Mouse (Mus musculus) heart, embryonic 15.5 days (tissue): ENCODE measurements around the gene Cux1. TPM values are rescaled to one million over a fixed set of nuclear protein-coding genes. Genes with fewer than 3 reads are reported as not detected.

Experiments used
- ATAC-seq: fragments of 200-750 bp; cut with Nextera tagmentation; replicated peaks from 2 replicates; pipeline ENCODE4 v1.8.0; 2017; ENCODE audit warnings: low read depth, moderate TSS enrichment; ENCODE audit not compliant: insufficient number of reproducible peaks, insufficient read depth, low FRiP score
- H3K27ac ChIP-seq: fragments of 300-500 bp; sonication (generic); 2 replicates; pipeline ENCODE4 v1.5.1; 2015; ENCODE audit warnings: mild to moderate bottlenecking, inconsistent platforms
- H3K27me3 ChIP-seq: fragments of 300-500 bp; sonication (generic); 2 replicates; pipeline ENCODE4 v1.6.1; 2015; ENCODE audit warnings: inconsistent platforms
- H3K36me3 ChIP-seq: fragments of 300-500 bp; sonication (generic); 2 replicates; pipeline ENCODE4 v1.6.1; 2015; ENCODE audit warnings: mild to moderate bottlenecking, inconsistent platforms
- H3K4me1 ChIP-seq: fragments of 300-500 bp; sonication (generic); replicated peaks from 2 replicates; pipeline ENCODE4 v1.6.1; 2015; ENCODE audit warnings: inconsistent platforms
- H3K4me2 ChIP-seq: fragments of 300-500 bp; sonication (generic); 2 replicates; pipeline ENCODE4 v1.6.1; 2015; ENCODE audit warnings: inconsistent platforms, mild to moderate bottlenecking, moderate library complexity
- H3K4me3 ChIP-seq: fragments of 300-500 bp; sonication (generic); 2 replicates; pipeline ENCODE4 v1.5.1; 2015; ENCODE audit warnings: mild to moderate bottlenecking, inconsistent platforms
- H3K9ac ChIP-seq: fragments of 300-500 bp; sonication (generic); 2 replicates; pipeline ENCODE4 v1.6.1; 2015; ENCODE audit warnings: mild to moderate bottlenecking, inconsistent platforms
- H3K9me3 ChIP-seq: fragments of 300-500 bp; sonication (generic); replicated peaks from 2 replicates; pipeline ENCODE4 v1.6.1; 2016; ENCODE audit warnings: inconsistent platforms
- WGBS: fragments of 180-500 bp; shearing (Covaris S2); methylation state at CpG from one replicate; pipeline ENCODE4 v1.1.7; 2015; ENCODE audit warnings: mixed read lengths; 5-methylcytosine and 5-hydroxymethylcytosine counted together
- polyA plus RNA-seq: library from polyadenylated mRNA; unstranded; fragments of >200 nt; fragmentation: Nextera tagmentation; extraction: Ambion mirVana; gene quantifications from 2 replicates; pipeline ENCODE4 v1.2.1, GENCODE M21; 2015

Cux1 gene
- polyA plus RNA-seq, 1 experiment from 2014 or later: 71.2 TPM

DNA sequence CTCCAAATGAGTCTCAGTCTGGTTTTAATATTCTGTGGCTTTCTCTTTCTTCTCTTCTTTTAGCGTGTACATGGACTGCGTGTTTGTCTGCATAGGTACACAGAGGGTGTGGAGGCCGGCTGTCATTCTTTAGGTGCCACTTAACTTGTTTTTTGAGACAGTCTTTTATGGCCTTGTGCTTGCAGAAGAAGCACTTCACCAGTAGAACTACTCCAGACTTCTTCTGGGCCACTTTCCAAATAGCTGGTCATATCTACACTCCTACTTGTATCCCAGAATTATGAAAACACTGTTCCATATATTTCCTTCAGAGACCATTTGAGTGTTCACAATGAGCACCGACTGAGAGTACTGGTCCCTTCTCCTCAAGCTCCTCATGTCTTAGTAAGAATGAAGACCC is 149.4 kb downstream of the Cux1 start:
- no peaks in the 10 kb centered on the region for H3K9me3 ChIP-seq
- no peak overlapping the region for H3K4me2 ChIP-seq
- H3K27me3 ChIP-seq: no peaks in the 10 kb centered on the region
- peaks cover 32% of the 10 kb centered on the region for H3K4me1 ChIP-seq
- H3K36me3 ChIP-seq: no peaks in the 10 kb centered on the region
- no peak overlapping the region for H3K27ac ChIP-seq
- 70% methylated on average over 4 of the region's 4 CpGs for WGBS
- no peak overlapping the region for H3K4me3 ChIP-seq
- H3K9ac ChIP-seq: no peak overlapping the region
- no peak for ATAC-seq

DNA sequence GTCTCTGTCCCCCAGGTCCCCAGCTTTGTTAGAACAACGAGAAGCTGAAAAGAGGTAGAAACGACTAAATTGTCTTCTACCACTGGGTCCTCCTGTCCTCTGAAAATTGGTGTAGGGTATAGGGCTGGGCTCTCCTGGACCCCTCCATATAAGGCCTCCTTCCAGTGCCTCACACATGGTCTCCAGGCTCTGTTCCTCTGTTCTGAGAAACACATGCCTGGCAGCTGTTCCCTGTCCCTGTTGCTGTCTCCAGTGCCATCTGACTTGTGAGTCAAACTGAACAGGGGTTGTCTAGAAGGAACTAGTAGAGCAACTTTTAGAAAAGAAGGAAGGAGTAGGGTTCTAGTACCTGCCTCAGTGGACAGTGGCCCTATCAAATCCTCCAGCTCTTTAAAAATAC is 152.8 kb downstream of the Cux1 start:
- Histone ChIP-seq H3K4me2 (no peak overlapping the region), H3K4me1 (peaks cover 43% of the 10 kb centered on the region), H3K27ac (no peak overlapping the region), H3K9me3 (no peaks in the 10 kb centered on the region), H3K36me3 (no peaks in the 10 kb centered on the region), H3K4me3 (no peak overlapping the region), H3K27me3 (no peaks in the 10 kb centered on the region), H3K9ac (no peak overlapping the region)
- 89% methylated on average over 2 of the region's 2 CpGs for WGBS
- ATAC-seq: no peak

DNA sequence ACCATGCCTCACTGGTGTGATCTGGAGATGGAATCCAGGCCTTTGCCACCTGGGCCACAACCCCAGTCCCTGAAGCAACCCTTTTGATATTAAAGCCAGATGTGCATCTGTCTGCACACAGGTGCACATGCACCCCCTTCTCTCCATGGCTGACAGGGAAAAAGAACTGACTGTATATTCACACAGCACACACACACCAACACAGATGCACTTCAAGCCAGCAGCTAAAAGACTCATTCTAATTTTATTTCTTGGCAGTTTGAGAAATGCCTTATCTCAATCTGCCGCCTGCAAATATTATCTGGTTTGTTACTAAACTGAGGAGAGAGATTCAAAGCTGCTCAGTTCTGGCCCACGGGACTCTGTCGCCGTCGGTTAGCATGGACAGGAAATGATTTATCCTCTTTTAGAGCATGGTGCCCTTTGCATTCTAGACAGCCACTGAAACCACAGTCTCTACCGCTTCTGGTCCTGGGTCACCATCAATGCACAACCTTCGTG is 156.6 kb downstream of the Cux1 start:
- Histone ChIP-seq H3K4me2 (no peak overlapping the region), H3K9ac (no peak overlapping the region), H3K4me3 (no peak overlapping the region), H3K27ac (peak overlapping the region; percentile 53), H3K27me3 (no peaks in the 10 kb centered on the region), H3K4me1 (peaks cover 35% of the 10 kb centered on the region), H3K36me3 (peaks cover 9% of the 10 kb centered on the region), H3K9me3 (no peaks in the 10 kb centered on the region)
- 18% methylated on average over 7 of the region's 7 CpGs for WGBS
- ATAC-seq: no peak

DNA sequence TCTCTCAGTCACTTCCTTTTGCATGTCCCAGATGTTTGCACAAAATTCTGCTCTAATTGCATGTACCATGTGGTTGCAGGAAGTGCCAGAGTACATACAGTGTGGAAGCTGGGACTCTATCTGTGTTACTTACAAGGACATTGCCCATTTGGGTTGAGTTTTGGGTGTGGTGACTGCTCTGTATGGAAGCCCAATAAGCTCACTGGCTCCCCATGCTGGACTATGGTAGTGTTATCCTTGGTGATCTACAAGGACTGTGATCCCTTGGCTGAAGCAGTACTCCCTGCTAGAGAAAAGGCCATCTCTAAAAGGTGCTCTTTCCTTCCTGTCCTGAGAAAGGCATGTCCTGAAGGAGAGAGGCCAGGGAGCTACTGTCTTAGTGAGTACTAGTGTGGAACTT is 160.9 kb downstream of the Cux1 start:
- H3K4me1 ChIP-seq: peaks cover 47% of the 10 kb centered on the region
- no peaks in the 10 kb centered on the region for H3K27me3 ChIP-seq
- no peak for ATAC-seq

DNA sequence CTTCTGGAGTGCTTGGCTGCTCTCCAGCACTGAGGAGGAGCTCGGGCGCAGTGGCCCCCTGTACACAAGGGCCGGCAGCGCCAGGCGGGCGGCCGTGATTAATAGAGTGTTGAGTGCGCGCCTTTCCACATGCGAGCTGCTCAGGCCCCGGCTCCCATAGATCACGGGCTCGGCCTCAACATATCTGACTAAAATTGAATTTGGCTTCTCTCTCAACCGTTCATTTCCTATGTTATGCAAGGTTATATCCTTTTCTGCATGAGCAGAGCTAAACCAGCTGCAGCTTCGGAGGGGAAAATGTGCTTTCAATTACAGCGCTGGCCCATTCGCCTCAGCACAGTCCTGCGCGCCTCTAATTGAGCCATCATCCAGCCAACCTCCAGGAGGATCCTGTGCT is 163.7 kb downstream of the Cux1 start:
- H3K27me3 ChIP-seq: no peaks in the 10 kb centered on the region
- peaks cover 9% of the 10 kb centered on the region for H3K36me3 ChIP-seq
- WGBS: 18% methylated on average over 19 of the region's 19 CpGs
- peak overlapping the region; percentile 52 for H3K27ac ChIP-seq
- peaks cover 30% of the 10 kb centered on the region for H3K4me1 ChIP-seq
- H3K4me2 ChIP-seq: peak overlapping the region; percentile 37
- peak; percentile 89 for ATAC-seq
- H3K4me3 ChIP-seq: no peak overlapping the region
- H3K9me3 ChIP-seq: no peaks in the 10 kb centered on the region
- H3K9ac ChIP-seq: no peak overlapping the region

More for the DNA sequence above, 160.9 kb downstream of the Cux1 start:
- no peak overlapping the region for H3K9ac ChIP-seq
- H3K4me3 ChIP-seq: no peak overlapping the region
- H3K9me3 ChIP-seq: no peaks in the 10 kb centered on the region
- H3K4me2 ChIP-seq: no peak overlapping the region
- no peak overlapping the region for H3K27ac ChIP-seq
- H3K36me3 ChIP-seq: peaks cover 9% of the 10 kb centered on the region

DNA sequence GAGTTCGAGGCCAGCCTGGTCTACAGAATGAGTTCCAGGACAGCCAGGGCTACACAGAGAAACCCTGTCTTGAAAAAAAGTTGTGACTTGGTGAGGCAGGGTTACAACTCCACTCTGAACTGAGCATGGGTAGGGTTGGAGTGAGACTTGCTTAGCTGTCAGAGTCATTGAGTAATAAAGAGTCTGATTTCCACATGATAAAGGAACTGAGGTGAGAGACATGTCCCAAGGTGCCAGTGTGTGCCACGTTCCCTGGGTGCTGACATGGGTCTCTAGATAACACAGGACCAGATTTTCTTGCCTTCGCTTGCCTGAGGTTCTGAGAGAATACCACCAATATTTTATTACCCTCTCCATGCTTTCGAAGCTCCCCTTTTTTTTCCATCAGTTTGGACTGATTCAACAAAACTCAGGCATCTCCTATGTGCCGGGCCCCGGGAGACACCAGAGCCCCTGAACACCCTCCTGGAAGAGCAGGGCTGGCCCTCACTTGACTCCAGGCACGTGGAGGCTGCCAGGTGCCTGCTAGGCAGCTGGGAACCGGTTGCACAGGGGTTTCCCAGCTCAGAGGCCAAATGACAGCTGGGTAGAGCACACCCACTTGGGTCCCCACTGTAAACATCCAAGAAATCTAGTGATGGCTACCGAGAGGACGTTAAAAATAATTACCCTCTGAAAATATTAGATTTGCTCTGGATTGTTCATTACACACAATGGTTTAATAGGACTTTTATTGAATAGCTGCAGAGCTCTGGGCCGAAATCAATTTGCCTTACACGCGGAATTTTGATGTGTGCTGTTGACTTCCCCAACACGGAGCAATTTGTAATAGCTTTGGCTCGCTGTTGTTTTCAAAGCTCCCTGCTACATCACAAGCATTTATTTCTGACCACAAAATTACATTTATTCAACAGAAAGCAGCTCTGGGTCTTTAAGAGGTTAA is 164.4 kb downstream of the Cux1 start:
- Histone ChIP-seq H3K36me3 (peaks cover 8% of the 10 kb centered on the region), H3K9me3 (no peaks in the 10 kb centered on the region), H3K4me2 (peak overlapping the region; percentile 37), H3K4me3 (no peak overlapping the region), H3K27me3 (no peaks in the 10 kb centered on the region), H3K9ac (no peak overlapping the region), H3K4me1 (peaks cover 34% of the 10 kb centered on the region), H3K27ac (peak overlapping the region; percentile 52)
- 52% methylated on average over 15 of the region's 15 CpGs for WGBS
- ATAC-seq: 0 out of 2 replicates have a peak, but pooled peaks have one; percentile 17

DNA sequence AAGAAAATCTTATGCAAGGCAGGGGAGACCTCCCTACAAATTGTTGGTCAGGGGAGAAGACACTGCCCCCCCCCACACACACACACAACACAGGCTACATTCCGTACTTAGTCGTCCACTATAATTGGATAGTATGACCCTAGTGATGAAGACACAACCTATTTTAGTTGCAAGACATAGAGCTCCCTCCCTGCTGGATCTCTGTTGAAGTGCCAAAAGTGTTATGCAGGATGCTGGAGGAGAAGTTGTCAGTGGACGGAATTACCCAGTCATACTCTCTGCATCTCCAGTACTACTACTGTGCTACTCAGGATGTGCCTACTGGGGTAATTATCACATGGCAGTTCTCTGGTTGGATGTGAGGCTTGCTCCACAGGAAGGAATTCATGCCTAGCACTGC is 168.6 kb downstream of the Cux1 start:
- 71% methylated on average over 3 of the region's 3 CpGs for WGBS
- H3K4me1 ChIP-seq: peaks cover 57% of the 10 kb centered on the region

DNA sequence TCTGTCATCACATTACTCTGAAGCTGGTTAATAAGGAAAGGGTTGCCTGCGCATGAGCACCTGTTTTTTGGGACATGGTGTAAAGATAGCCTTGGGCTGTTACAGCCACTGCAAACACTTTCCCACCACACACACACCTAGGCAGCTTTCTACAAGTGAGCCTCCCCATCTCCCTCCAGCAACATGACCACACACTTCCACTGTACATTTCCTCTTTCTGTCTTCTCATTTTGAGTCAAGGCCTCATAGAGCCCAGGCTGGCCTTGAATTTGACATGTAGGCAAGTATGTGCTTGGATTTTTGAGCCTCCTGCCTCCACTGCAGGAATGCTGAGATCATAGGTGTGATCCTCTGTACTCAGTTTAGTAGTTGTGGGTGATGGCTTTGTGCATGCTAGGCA is 170.6 kb downstream of the Cux1 start:
- peaks cover 44% of the 10 kb centered on the region for H3K4me1 ChIP-seq
- no peak overlapping the region for H3K4me2 ChIP-seq
- WGBS: 100% methylated on average over 1 of the region's 1 CpGs
- no peak overlapping the region for H3K27ac ChIP-seq
- no peak overlapping the region for H3K4me3 ChIP-seq
- H3K36me3 ChIP-seq: no peaks in the 10 kb centered on the region
- H3K27me3 ChIP-seq: no peaks in the 10 kb centered on the region
- no peaks in the 10 kb centered on the region for H3K9me3 ChIP-seq
- no peak overlapping the region for H3K9ac ChIP-seq
- ATAC-seq: no peak

More for the DNA sequence above, 168.6 kb downstream of the Cux1 start:
- Histone ChIP-seq H3K9me3 (no peaks in the 10 kb centered on the region), H3K4me3 (no peak overlapping the region), H3K36me3 (no peaks in the 10 kb centered on the region), H3K4me2 (no peak overlapping the region), H3K27me3 (no peaks in the 10 kb centered on the region), H3K9ac (no peak overlapping the region), H3K27ac (no peak overlapping the region)
- no peak for ATAC-seq

DNA sequence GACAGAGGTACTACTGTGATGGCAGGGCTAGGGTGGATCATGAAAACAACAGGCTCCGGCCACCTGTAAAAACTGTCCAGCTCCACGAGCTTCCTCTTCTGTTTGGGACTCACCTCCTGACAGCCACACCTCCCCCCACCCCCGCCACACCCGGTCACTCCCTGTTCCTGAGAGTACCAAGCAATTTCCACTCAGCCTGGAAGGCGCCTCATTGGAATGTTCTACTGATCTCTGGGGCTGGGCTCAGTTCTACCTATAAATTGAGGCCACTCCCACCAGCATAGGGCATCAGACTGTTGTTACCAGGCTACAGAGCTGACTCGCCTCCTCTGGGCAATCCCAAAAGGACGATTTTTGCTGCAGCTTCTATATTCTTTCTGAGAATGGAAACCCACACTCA is 171.0 kb downstream of the Cux1 start:
- ATAC-seq: no peak
- H3K9ac ChIP-seq: no peak overlapping the region
- no peaks in the 10 kb centered on the region for H3K9me3 ChIP-seq
- WGBS: 62% methylated on average over 7 of the region's 7 CpGs
- H3K4me3 ChIP-seq: no peak overlapping the region
- peaks cover 44% of the 10 kb centered on the region for H3K4me1 ChIP-seq
- peak overlapping the region; percentile 40 for H3K27ac ChIP-seq
- H3K4me2 ChIP-seq: no peak overlapping the region
- no peaks in the 10 kb centered on the region for H3K36me3 ChIP-seq
- H3K27me3 ChIP-seq: no peaks in the 10 kb centered on the region

DNA sequence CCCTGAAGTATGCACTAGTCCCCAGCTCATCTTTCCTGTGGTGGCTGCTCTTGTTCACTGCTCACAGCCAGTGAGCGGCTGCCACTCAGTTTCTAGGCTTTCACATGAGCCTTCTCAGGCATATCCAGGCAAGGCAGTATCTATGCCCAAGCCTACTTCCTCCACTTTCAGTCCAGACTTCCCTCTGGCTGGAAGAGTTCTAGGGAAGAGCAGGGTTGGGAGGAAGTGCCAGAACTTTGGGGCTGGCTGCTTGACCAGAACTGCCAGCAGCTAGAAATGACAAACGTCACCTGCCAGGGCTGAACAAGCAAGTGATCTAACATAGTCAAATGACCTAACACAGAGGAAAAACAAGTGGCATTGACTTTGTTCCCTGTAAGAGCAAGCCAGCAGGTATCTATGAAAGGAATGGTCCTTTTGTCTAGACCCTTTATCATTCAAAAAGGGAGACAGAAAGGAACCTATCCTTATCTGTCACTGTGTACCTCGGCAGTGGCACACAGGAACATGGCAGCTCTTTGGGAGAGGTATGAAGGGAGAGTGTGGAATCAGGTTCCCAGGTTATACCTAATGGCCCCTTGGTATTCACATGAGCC is 171.6 kb downstream of the Cux1 start:
- Histone ChIP-seq H3K36me3 (no peaks in the 10 kb centered on the region), H3K4me3 (no peak overlapping the region), H3K9ac (no peak overlapping the region), H3K27me3 (no peaks in the 10 kb centered on the region), H3K27ac (peak overlapping the region; percentile 40), H3K4me2 (no peak overlapping the region), H3K4me1 (peaks cover 41% of the 10 kb centered on the region), H3K9me3 (no peaks in the 10 kb centered on the region)
- WGBS: 57% methylated on average over 3 of the region's 3 CpGs
- no peak for ATAC-seq

DNA sequence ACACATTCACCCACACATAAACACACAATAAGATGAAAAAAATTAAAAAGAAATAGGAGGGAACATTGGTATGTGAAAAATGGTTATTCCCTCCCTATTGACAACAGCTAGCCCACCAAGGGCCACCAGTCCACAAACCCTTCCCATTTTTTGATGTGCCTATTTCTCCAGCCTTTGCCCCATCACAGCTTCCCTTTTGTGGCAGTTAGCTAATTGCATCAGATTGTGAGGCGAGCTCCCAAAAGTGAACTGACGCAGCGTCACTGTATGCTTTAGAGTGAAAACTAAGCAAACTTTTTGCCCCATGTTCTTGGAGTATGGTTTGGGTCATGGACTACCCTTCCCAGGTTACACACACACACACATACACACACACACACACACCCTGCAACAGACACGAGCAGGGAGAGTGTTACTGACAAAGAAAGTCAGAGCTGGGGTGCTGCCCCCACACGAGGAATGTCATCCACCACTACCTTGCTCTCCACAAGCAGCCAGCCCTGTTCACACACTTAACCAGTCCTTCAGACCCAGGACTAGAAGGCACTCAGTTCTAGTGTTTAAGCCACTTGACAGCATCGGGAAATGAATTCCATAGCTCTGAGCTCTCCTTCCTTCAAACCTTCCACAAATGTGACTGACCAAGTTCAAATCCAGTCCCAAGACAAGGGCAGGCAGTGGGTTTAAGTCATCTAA is 172.6 kb downstream of the Cux1 start:
- Histone ChIP-seq H3K4me2 (no peak overlapping the region), H3K9ac (no peak overlapping the region), H3K27ac (peak overlapping the region; percentile 40; the same call in 1 of the 2 replicates), H3K36me3 (no peaks in the 10 kb centered on the region), H3K4me1 (peaks cover 43% of the 10 kb centered on the region), H3K27me3 (no peaks in the 10 kb centered on the region), H3K9me3 (no peaks in the 10 kb centered on the region), H3K4me3 (no peak overlapping the region)
- 62% methylated on average over 6 of the region's 6 CpGs for WGBS
- ATAC-seq: no peak
